Mouse (Mus musculus) thymus, postnatal 10 days (tissue): ENCODE results near the gene Gnb5.
"Not testable (repeated sequence)": the region's sequence is repeated elsewhere in the genome, so short reads cannot be mapped to it uniquely, and the experiment has no call there.

Experiments
- DNase-seq, 2 experiments: peaks; one replicate each; pipeline ENCODE4 v3.0.0; 2021; ENCODE audit warnings: low spot score in 2 of 2

Gnb5 gene

GRCm38 (mm10) chr9:75357087-75357654 lies 51.1 kb downstream of the Gnb5 start:
- no peak for DNase-seq

GRCm38 (mm10) chr9:75361699-75362098 lies 55.6 kb downstream of the Gnb5 start:
- DNase-seq = peak; percentile 41 to 88

GRCm38 (mm10) chr9:75362201-75362600 lies 56.1 kb downstream of the Gnb5 start:
- no peak for DNase-seq

- DNase-seq = no peak
These were observed 56.9 kb downstream of the Gnb5 start for GRCm38 (mm10) chr9:75363001-75363400.

- not testable (repeated sequence) for DNase-seq
These were observed 57.6 kb downstream of the Gnb5 start for GRCm38 (mm10) chr9:75363702-75364101.

GRCm38 (mm10) chr9:75365195-75365594 lies 59.1 kb downstream of the Gnb5 start:
- DNase-seq = no peak

GRCm38 (mm10) chr9:75366191-75366590 lies 60.1 kb downstream of the Gnb5 start:
- no peak for DNase-seq

- DNase-seq = no peak
These were observed 62.7 kb downstream of the Gnb5 start for GRCm38 (mm10) chr9:75368779-75369178.

- no peak for DNase-seq
These were observed 69.5 kb downstream of the Gnb5 start for GRCm38 (mm10) chr9:75375606-75376005.

- DNase-seq = no peak
These were observed 70.3 kb downstream of the Gnb5 start for GRCm38 (mm10) chr9:75376428-75376827.

- no peak for DNase-seq
These were observed 72.7 kb downstream of the Gnb5 start for GRCm38 (mm10) chr9:75378774-75379173.

GRCm38 (mm10) chr9:75382825-75383224 lies 76.7 kb downstream of the Gnb5 start:
- DNase-seq = no peak

- DNase-seq = peak in 1 of 2 experiments; percentile 20
These were observed 77.7 kb downstream of the Gnb5 start for GRCm38 (mm10) chr9:75383785-75384184.

- DNase-seq = no peak
These were observed 78.4 kb downstream of the Gnb5 start for GRCm38 (mm10) chr9:75384337-75384962.

GRCm38 (mm10) chr9:75385218-75385974 lies 79.3 kb downstream of the Gnb5 start:
- no peak for DNase-seq

GRCm38 (mm10) chr9:75393251-75393650 lies 87.2 kb downstream of the Gnb5 start:
- no peak for DNase-seq
